Comparison of ENCODE assay signal across 11 mouse cellular contexts in genomic region chr1:52336696-52337095, GRCm38 (mm10).
"Had no signal": no experiment of that assay in that cellular context is flagged by ENCODE, and none has a peak within 500 bp of the region (broad histone marks: within the 10 kb centered on the region; RNA-seq: fewer than 3 reads in every experiment).

No protein-coding gene starts in this region.

- ATAC-seq: liver, embryonic 12.5 days; midbrain, embryonic 15.5 days had no signal

- DNase-seq: kidney, postnatal 25 days; layer of hippocampus, adult 9-11 months; layer of hippocampus, postnatal 36 days; lung, embryonic 14.5 days; lung, postnatal 10 days; lung, postnatal 4 days; right cerebral cortex, adult 18-20 months; right cerebral cortex, postnatal 25 days; thymus, postnatal 4 days had no signal
